Mouse (Mus musculus) ovary, postnatal 14 days (tissue): ENCODE measurements around the gene Vmn2r5.
"Not testable (repeated sequence)": the region's sequence is repeated elsewhere in the genome, so short reads cannot be mapped to it uniquely, and the experiment has no call there.

Source experiments
- DNase-seq: peaks from one replicate; pipeline ENCODE4 v3.0.0; 2022; ENCODE audit warnings: low spot score

Gene Vmn2r5

GRCm38 (mm10) chr3:64509742-64510141 is at the start of gene Vmn2r5:
Gene Vmn2r5, minus strand, starts transcription at chr3:64509842.
- not testable (repeated sequence) for DNase-seq

- DNase-seq: not testable (repeated sequence)
Measured at GRCm38 (mm10) chr3:64523585-64523984, 13.9 kb upstream of the Vmn2r5 start.
